Mouse (Mus musculus) neural tube, embryonic 15.5 days (tissue): Measurements from ENCODE around the gene Fam162b. TPM values are rescaled to one million over a fixed set of nuclear protein-coding genes. Genes with fewer than 3 reads are reported as not detected.

ENCODE experiments used
- ATAC-seq: fragments of 200-750 bp; cut with Nextera tagmentation; 2 replicates; pipeline ENCODE4 v1.8.0; 2017; ENCODE audit warnings: mild to moderate bottlenecking, moderate TSS enrichment, moderate library complexity; ENCODE audit not compliant: low FRiP score
- H3K27ac ChIP-seq: fragments of 300-500 bp; sonication (generic); replicated peaks from 2 replicates; pipeline ENCODE4 v1.5.1; 2015; ENCODE audit warnings: mild to moderate bottlenecking, inconsistent platforms
- H3K27me3 ChIP-seq: fragments of 300-500 bp; sonication (generic); replicated peaks from 2 replicates; pipeline ENCODE4 v1.6.1; 2015; ENCODE audit warnings: inconsistent platforms
- H3K36me3 ChIP-seq: fragments of 300-500 bp; sonication (generic); 2 replicates; pipeline ENCODE4 v1.6.1; 2015; ENCODE audit warnings: inconsistent platforms
- H3K4me1 ChIP-seq: fragments of 300-500 bp; sonication (generic); 2 replicates; pipeline ENCODE4 v1.6.1; 2015; ENCODE audit warnings: inconsistent platforms
- H3K4me2 ChIP-seq: fragments of 300-500 bp; sonication (generic); 2 replicates; pipeline ENCODE4 v1.6.1; 2015; ENCODE audit warnings: inconsistent platforms, mild to moderate bottlenecking, moderate library complexity
- H3K4me3 ChIP-seq: fragments of 300-500 bp; sonication (generic); replicated peaks from 2 replicates; pipeline ENCODE4 v1.5.1; 2015; ENCODE audit warnings: mild to moderate bottlenecking, inconsistent platforms
- H3K9ac ChIP-seq: fragments of 300-500 bp; sonication (generic); replicated peaks from 2 replicates; pipeline ENCODE4 v1.6.1; 2015; ENCODE audit warnings: mild to moderate bottlenecking, inconsistent platforms
- H3K9me3 ChIP-seq: fragments of 300-500 bp; sonication (generic); replicated peaks from 2 replicates; pipeline ENCODE4 v1.6.1; 2016; ENCODE audit warnings: inconsistent platforms
- WGBS: fragments of 180-500 bp; shearing (Covaris S2); methylation state at CpG from one replicate; pipeline ENCODE4 v1.1.7; 2015; ENCODE audit warnings: mixed read lengths; 5-methylcytosine and 5-hydroxymethylcytosine counted together
- polyA plus RNA-seq: library from polyadenylated mRNA; unstranded; fragments of >200 nt; fragmentation: Nextera tagmentation; extraction: Ambion mirVana; gene quantifications from 2 replicates; pipeline ENCODE4 v1.2.1, GENCODE M21; 2015

Gene Fam162b
- polyA plus RNA-seq: 1.3 and 1.6 TPM in 2 replicates

GRCm38 (mm10) chr10:51590139-51590574 is at the start of gene Fam162b:
Gene Fam162b, minus strand, starts transcription at chr10:51590517.
- Histone ChIP-seq H3K36me3 (no peaks in the 10 kb centered on the region), H3K4me1 (peaks cover 6% of the 10 kb centered on the region), H3K9me3 (no peaks in the 10 kb centered on the region), H3K4me3 (peak within 1 kb of the TSS; percentile 26), H3K9ac (no peak within 1 kb of the TSS), H3K27ac (no peak within 1 kb of the TSS), H3K27me3 (peaks cover 5% of the 10 kb centered on the region), H3K4me2 (peak within 1 kb of the TSS; percentile 60)
- peak; percentile 57; the same call in 1 of the 2 replicates for ATAC-seq
- WGBS: 5% methylated on average over 19 of the region's 19 CpGs

GRCm38 (mm10) chr10:51631411-51632136 is 41.3 kb upstream of the Fam162b start, which contains the start of gene Gprc6a:
Gene Gprc6a, minus strand, starts transcription at chr10:51631461.
- Histone ChIP-seq H3K9me3 (no peaks in the 10 kb centered on the region), H3K4me3 (no peak within 1 kb of the TSS), H3K27me3 (no peaks in the 10 kb centered on the region), H3K27ac (no peak within 1 kb of the TSS), H3K9ac (no peak within 1 kb of the TSS), H3K4me1 (no peaks in the 10 kb centered on the region), H3K36me3 (no peaks in the 10 kb centered on the region), H3K4me2 (no peak within 1 kb of the TSS)
- ATAC-seq: no peak
- WGBS: 64% methylated on average over 8 of the region's 8 CpGs

GRCm38 (mm10) chr10:51621193-51621592 is 30.9 kb upstream of the Fam162b start:
- no peak overlapping the region for H3K9ac ChIP-seq
- ATAC-seq: no peak
- H3K4me3 ChIP-seq: no peak overlapping the region
- no peak overlapping the region for H3K4me2 ChIP-seq
- no peak overlapping the region for H3K27ac ChIP-seq
- H3K9me3 ChIP-seq: no peaks in the 10 kb centered on the region
- H3K27me3 ChIP-seq: no peaks in the 10 kb centered on the region
- WGBS: 93% methylated on average over 3 of the region's 3 CpGs
- no peaks in the 10 kb centered on the region for H3K4me1 ChIP-seq
- H3K36me3 ChIP-seq: no peaks in the 10 kb centered on the region

- H3K36me3 ChIP-seq: no peaks in the 10 kb centered on the region
- H3K27ac ChIP-seq: no peak overlapping the region
- ATAC-seq: no peak
- H3K9ac ChIP-seq: no peak overlapping the region
- no peaks in the 10 kb centered on the region for H3K4me1 ChIP-seq
- no peaks in the 10 kb centered on the region for H3K9me3 ChIP-seq
- no peak overlapping the region for H3K4me2 ChIP-seq
- H3K4me3 ChIP-seq: no peak overlapping the region
- no peaks in the 10 kb centered on the region for H3K27me3 ChIP-seq
- WGBS: 75% methylated on average over 7 of the region's 7 CpGs
These were observed 29.8 kb upstream of the Fam162b start for GRCm38 (mm10) chr10:51620126-51620525.

GRCm38 (mm10) chr10:51618538-51618937 is 28.2 kb upstream of the Fam162b start:
- Histone ChIP-seq H3K36me3 (no peaks in the 10 kb centered on the region), H3K4me3 (no peak overlapping the region), H3K27me3 (no peaks in the 10 kb centered on the region), H3K9me3 (no peaks in the 10 kb centered on the region), H3K4me1 (no peaks in the 10 kb centered on the region), H3K9ac (no peak overlapping the region), H3K4me2 (no peak overlapping the region), H3K27ac (no peak overlapping the region)
- no peak for ATAC-seq
- WGBS: 90% methylated on average over 2 of the region's 2 CpGs

- H3K36me3 ChIP-seq: no peaks in the 10 kb centered on the region
- no peak overlapping the region for H3K4me2 ChIP-seq
- no peak overlapping the region for H3K27ac ChIP-seq
- 68% methylated on average over 11 of the region's 11 CpGs for WGBS
- H3K27me3 ChIP-seq: no peaks in the 10 kb centered on the region
- H3K9ac ChIP-seq: no peak overlapping the region
- H3K4me1 ChIP-seq: no peaks in the 10 kb centered on the region
- no peaks in the 10 kb centered on the region for H3K9me3 ChIP-seq
- ATAC-seq: no peak
- no peak overlapping the region for H3K4me3 ChIP-seq
These were observed 24.7 kb upstream of the Fam162b start for GRCm38 (mm10) chr10:51614826-51615590.

- Histone ChIP-seq H3K4me2 (no peak overlapping the region), H3K9me3 (no peaks in the 10 kb centered on the region), H3K36me3 (no peaks in the 10 kb centered on the region), H3K4me3 (no peak overlapping the region), H3K9ac (no peak overlapping the region), H3K27me3 (no peaks in the 10 kb centered on the region), H3K27ac (no peak overlapping the region), H3K4me1 (no peaks in the 10 kb centered on the region)
- 88% methylated on average over 3 of the region's 3 CpGs for WGBS
- ATAC-seq: no peak
These were observed 23.1 kb upstream of the Fam162b start for GRCm38 (mm10) chr10:51613421-51613820.

GRCm38 (mm10) chr10:51611969-51612682 is 21.8 kb upstream of the Fam162b start:
- Histone ChIP-seq H3K27ac (no peak overlapping the region), H3K9me3 (no peaks in the 10 kb centered on the region), H3K27me3 (no peaks in the 10 kb centered on the region), H3K4me2 (no peak overlapping the region), H3K36me3 (no peaks in the 10 kb centered on the region), H3K4me3 (no peak overlapping the region), H3K4me1 (no peaks in the 10 kb centered on the region), H3K9ac (no peak overlapping the region)
- no peak for ATAC-seq
- WGBS: 86% methylated on average over 9 of the region's 9 CpGs

GRCm38 (mm10) chr10:51609741-51610425 is 19.6 kb upstream of the Fam162b start:
- H3K27ac ChIP-seq: no peak overlapping the region
- no peaks in the 10 kb centered on the region for H3K27me3 ChIP-seq
- H3K36me3 ChIP-seq: no peaks in the 10 kb centered on the region
- H3K9me3 ChIP-seq: no peaks in the 10 kb centered on the region
- WGBS: 71% methylated on average over 4 of the region's 4 CpGs
- H3K9ac ChIP-seq: no peak overlapping the region
- ATAC-seq: no peak
- H3K4me2 ChIP-seq: no peak overlapping the region
- no peaks in the 10 kb centered on the region for H3K4me1 ChIP-seq
- H3K4me3 ChIP-seq: no peak overlapping the region

GRCm38 (mm10) chr10:51596928-51597635 is 6.8 kb upstream of the Fam162b start:
- Histone ChIP-seq H3K9ac (no peak overlapping the region), H3K36me3 (no peaks in the 10 kb centered on the region), H3K27me3 (no peaks in the 10 kb centered on the region), H3K4me2 (no peak overlapping the region), H3K27ac (no peak overlapping the region), H3K9me3 (no peaks in the 10 kb centered on the region), H3K4me3 (no peak overlapping the region), H3K4me1 (no peaks in the 10 kb centered on the region)
- ATAC-seq: no peak
- 90% methylated on average over 9 of the region's 9 CpGs for WGBS
